Comparison of ENCODE assay signal across 9 mouse cellular contexts in the genomic region with DNA sequence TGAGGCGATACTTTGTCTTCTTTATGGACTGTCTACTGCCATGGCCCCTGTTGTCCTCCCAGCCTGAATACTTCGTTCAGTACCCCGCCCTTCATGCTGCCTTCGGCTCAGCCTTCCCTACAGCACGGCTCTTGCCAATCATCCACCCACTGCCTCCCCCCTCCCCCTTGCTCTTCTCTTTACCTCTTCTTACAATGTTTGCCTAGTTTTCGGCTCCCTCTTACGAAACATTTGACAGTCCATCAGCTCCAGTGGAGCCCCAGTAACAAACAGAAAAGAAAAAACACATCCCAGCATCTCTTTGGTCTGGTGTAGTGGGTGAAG. TPM values are rescaled to one million over a fixed set of nuclear protein-coding genes. Genes with fewer than 3 reads are reported as not detected.
DNase-seq lines count a peak whose midpoint lies in the region; ATAC-seq lines count a peak whose summit lies in the region.
"Had no signal": no experiment of that assay in that cellular context is flagged by ENCODE, and none has a peak within 500 bp of the region (broad histone marks: within the 10 kb centered on the region; RNA-seq: fewer than 3 reads in every experiment).

No protein-coding gene starts in this region.

- ATAC-seq in kidney, embryonic 16.5 days (ENCODE audit: low FRiP score, low TSS enrichment) = 0 out of 2 replicates have a peak, but pooled peaks have one; percentile 67
- peak; percentile 55; the same call in 1 of the 2 replicates for ATAC-seq in embryonic facial prominence, embryonic 14.5 days (ENCODE audit: low read depth)
- ATAC-seq in hindbrain, embryonic 16.5 days = peak; percentile 77
- peak; percentile 74 for ATAC-seq in midbrain, embryonic 15.5 days (replicated peaks)
- ATAC-seq in megakaryocyte, adult 5-6 weeks (ENCODE audit: poor library complexity, severe bottlenecking) = no peak

- 29% methylated on average over 7 of the region's 7 CpGs for WGBS in kidney, embryonic 16.5 days
- WGBS in embryonic facial prominence, embryonic 14.5 days = 33% methylated on average over 7 of the region's 7 CpGs
- WGBS in hindbrain, embryonic 16.5 days = 25% methylated on average over 7 of the region's 7 CpGs
- WGBS in midbrain, embryonic 15.5 days = 27% methylated on average over 7 of the region's 7 CpGs

- H3K9me3 ChIP-seq in kidney, embryonic 16.5 days (ENCODE audit: low read length) = no peaks in the 10 kb centered on the region
- H3K9me3 ChIP-seq in embryonic facial prominence, embryonic 14.5 days (ENCODE audit: control insufficient read depth, low read length) = no peaks in the 10 kb centered on the region
- no peaks in the 10 kb centered on the region for H3K9me3 ChIP-seq in hindbrain, embryonic 16.5 days (ENCODE audit: control insufficient read depth, low read length)
- H3K9me3 ChIP-seq in midbrain, embryonic 15.5 days = no peaks in the 10 kb centered on the region

- H3K27me3 ChIP-seq in kidney, embryonic 16.5 days (ENCODE audit: insufficient read depth, low read length) = no peaks in the 10 kb centered on the region
- H3K27me3 ChIP-seq in embryonic facial prominence, embryonic 14.5 days (replicated peaks; ENCODE audit: control insufficient read depth, insufficient read depth, low read length) = no peaks in the 10 kb centered on the region
- H3K27me3 ChIP-seq in hindbrain, embryonic 16.5 days (replicated peaks; ENCODE audit: control insufficient read depth, insufficient read depth, low read length) = no peaks in the 10 kb centered on the region
- no peaks in the 10 kb centered on the region for H3K27me3 ChIP-seq in midbrain, embryonic 15.5 days (replicated peaks)

- no peaks in the 10 kb centered on the region for H3K36me3 ChIP-seq in kidney, embryonic 16.5 days (ENCODE audit: insufficient read depth, low read length)
- H3K36me3 ChIP-seq in embryonic facial prominence, embryonic 14.5 days (ENCODE audit: control insufficient read depth, insufficient read depth, low read length) = no peaks in the 10 kb centered on the region
- H3K36me3 ChIP-seq in hindbrain, embryonic 16.5 days (ENCODE audit: control insufficient read depth, insufficient read depth, low read length) = no peaks in the 10 kb centered on the region
- no peaks in the 10 kb centered on the region for H3K36me3 ChIP-seq in midbrain, embryonic 15.5 days (replicated peaks)

- H3K4me2 ChIP-seq in kidney, embryonic 16.5 days (replicated peaks; ENCODE audit: low read depth, low read length) = peak overlapping the region; percentile 44; the same call in 1 of the 2 replicates
- peak overlapping the region; percentile 45; the same call in 1 of the 2 replicates for H3K4me2 ChIP-seq in embryonic facial prominence, embryonic 14.5 days (ENCODE audit: low read depth, low read length)
- peak overlapping the region; percentile 55 for H3K4me2 ChIP-seq in hindbrain, embryonic 16.5 days (ENCODE audit: low read length)
- H3K4me2 ChIP-seq in midbrain, embryonic 15.5 days = peak overlapping the region; percentile 51

- H3K4me1 ChIP-seq in kidney, embryonic 16.5 days (ENCODE audit: insufficient read depth, low read length) = peaks cover 7% of the 10 kb centered on the region; the same call in 1 of the 2 replicates
- no peaks in the 10 kb centered on the region for H3K4me1 ChIP-seq in embryonic facial prominence, embryonic 14.5 days (ENCODE audit: control insufficient read depth, insufficient read depth, low read length)
- H3K4me1 ChIP-seq in hindbrain, embryonic 16.5 days (ENCODE audit: control insufficient read depth, insufficient read depth, low read depth, low read length) = peaks cover 2% of the 10 kb centered on the region
- peaks cover 6% of the 10 kb centered on the region; the same call in 1 of the 2 replicates for H3K4me1 ChIP-seq in midbrain, embryonic 15.5 days

- H3K27ac ChIP-seq in kidney, embryonic 16.5 days (ENCODE audit: low read length) = no peak overlapping the region
- no peak overlapping the region for H3K27ac ChIP-seq in embryonic facial prominence, embryonic 14.5 days (replicated peaks; ENCODE audit: low read depth, low read length)
- no peak overlapping the region for H3K27ac ChIP-seq in hindbrain, embryonic 16.5 days (ENCODE audit: low read depth, low read length)
- no peak overlapping the region for H3K27ac ChIP-seq in midbrain, embryonic 15.5 days

- no peak overlapping the region for H3K4me3 ChIP-seq in kidney, embryonic 16.5 days (ENCODE audit: low read length)
- no peak overlapping the region for H3K4me3 ChIP-seq in embryonic facial prominence, embryonic 14.5 days (ENCODE audit: low read depth, low read length)
- no peak overlapping the region; the same call in 1 of the 2 replicates for H3K4me3 ChIP-seq in hindbrain, embryonic 16.5 days (ENCODE audit: low read length)
- peak overlapping the region; percentile 22 for H3K4me3 ChIP-seq in midbrain, embryonic 15.5 days

- H3K9ac ChIP-seq in kidney, embryonic 16.5 days (replicated peaks; ENCODE audit: low read length) = no peak overlapping the region
- no peak overlapping the region for H3K9ac ChIP-seq in embryonic facial prominence, embryonic 14.5 days (ENCODE audit: low read depth, low read length)
- H3K9ac ChIP-seq in hindbrain, embryonic 16.5 days (ENCODE audit: low read depth, low read length) = no peak overlapping the region
- no peak overlapping the region for H3K9ac ChIP-seq in midbrain, embryonic 15.5 days

- no peak for DNase-seq in kidney, postnatal 10 days
- no peak for DNase-seq in embryonic facial prominence, embryonic 14.5 days (ENCODE audit: low spot score)
- no peak for DNase-seq in right cerebral cortex, postnatal 4 days
- DNase-seq in layer of hippocampus, postnatal 14 days (ENCODE audit: low spot score in 2 of 2) = no peak
- DNase-seq: thymus, adult 18-20 months had no signal

RNA-seq across cellular contexts. Expression of gene Stab2, which starts 35.4 kb away (rescaled TPM):
- polyA plus RNA-seq in kidney, embryonic 16.5 days (2015; fragmentation: Nextera tagmentation; extraction: Ambion mirVana) = 1.2 and 1.6 TPM in 2 replicates
- 0.31 and 0.33 TPM in 2 replicates for polyA plus RNA-seq in embryonic facial prominence, embryonic 14.5 days (2014; fragmentation: Nextera tagmentation; extraction: Ambion mirVana)
- polyA plus RNA-seq in hindbrain, embryonic 16.5 days (2015; fragmentation: Nextera tagmentation; extraction: Ambion mirVana) = 0.04 and 0.07 TPM in 2 replicates
- 0.18 and 0.26 TPM in 2 replicates for polyA plus RNA-seq in midbrain, embryonic 15.5 days (2015; fragmentation: Nextera tagmentation; extraction: Ambion mirVana)
- total RNA-seq in megakaryocyte, adult 5-6 weeks (2015) = 1.9 TPM in 1 of 2 replicates, not detected in the other
- total RNA-seq in megakaryocyte, adult 5-6 weeks (2017) = 0.04 and 0.41 TPM in 2 replicates
- under 1 TPM; 0.18 to 0.38 TPM for total RNA-seq in layer of hippocampus, postnatal 14 days (2021)
